Mouse (Mus musculus) spleen, adult 2 months (tissue): Measurements from ENCODE around the gene Neu4.

Source experiments
- CTCF ChIP-seq: fragments of 200-500 bp; IDR thresholded peaks from 2 replicates; pipeline ENCODE4 v1.5.1; 2011; ENCODE audit warnings: mild to moderate bottlenecking, inconsistent platforms; ENCODE audit not compliant: insufficient read depth, insufficient read length, insufficient replicate concordance; ENCODE audit errors: extremely low read depth
- POLR2A ChIP-seq: fragments of 200-500 bp; IDR thresholded peaks from 2 replicates; pipeline ENCODE4 v1.6.1; 2011; ENCODE audit warnings: low read depth, low read length, inconsistent platforms

DNA sequence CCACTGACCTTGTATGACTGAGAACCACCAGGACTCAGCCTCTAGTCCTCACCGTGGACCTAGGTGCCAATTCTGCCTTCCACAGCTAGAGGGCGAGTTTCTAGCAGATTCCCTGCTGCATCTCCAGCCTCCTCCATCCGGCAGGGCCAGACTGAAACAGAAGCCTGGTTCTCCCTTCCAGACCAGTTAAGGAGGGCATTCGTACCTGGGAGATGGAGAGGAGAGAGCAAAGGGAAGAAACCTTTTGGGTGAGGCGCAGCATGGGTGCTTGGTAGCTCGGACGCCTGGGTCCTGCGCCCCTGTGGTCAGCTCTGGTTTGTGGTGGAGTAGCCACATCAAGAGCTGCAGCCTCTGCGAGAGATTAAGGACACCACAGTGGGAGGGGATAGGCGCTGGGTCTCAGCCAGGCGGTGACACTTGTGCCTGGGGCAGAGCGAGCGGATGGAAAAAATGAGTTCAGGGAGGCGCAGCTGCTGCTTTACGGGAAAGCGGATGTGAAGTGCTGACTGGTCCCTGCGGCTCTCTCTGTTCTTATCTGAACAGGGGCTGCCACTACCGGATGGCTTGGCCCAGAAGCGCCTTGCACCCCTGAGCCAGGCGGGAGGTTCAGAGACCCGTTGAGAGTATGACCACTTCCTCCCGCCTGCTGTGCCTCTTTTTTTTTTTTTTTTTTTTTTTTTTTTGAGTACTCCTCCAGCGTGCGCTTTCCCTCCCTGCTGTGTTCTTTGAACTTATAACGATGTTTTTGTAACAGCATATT, 14.9 kb downstream of the Neu4 start:
- TF ChIP-seq POLR2A (no peak; the same call in 1 of the 2 replicates), CTCF (peak; percentile 82; the same call in 1 of the 2 replicates)
